Mouse (Mus musculus): ENCODE data around the gene Trp73. TPM values are rescaled to one million over a fixed set of nuclear protein-coding genes. Genes with fewer than 3 reads are reported as not detected.
A peak's percentile ranks its signal among the peaks of the same experiment; 100 is the strongest.

The Trp73 gene
- total RNA-seq, 2 experiments from 2014 or later: 0.48 to 0.95 TPM

- DNase-seq (ENCODE audit: low spot score in 2 of 2): peak in 1 of 2 experiments; percentile 51
- intact Hi-C loops (cut with DNase I): no loop called here
These were observed 127.7 kb downstream of the Trp73 start for GRCm38 (mm10) chr4:154012132-154012882.

GRCm38 (mm10) chr4:154011646-154012089 lies 128.3 kb downstream of the Trp73 start, which contains the start of gene Lrrc47:
Gene Lrrc47 (plus strand): TSS chr4:154011731.
- peak; percentile 79 to 86 for DNase-seq (ENCODE audit: low spot score in 2 of 2)
- intact Hi-C loops (cut with DNase I): loop anchor here (1.0 kb wide), 1 partner anchor 36 kb away; the partner anchor contains the start of genes Cep104 and Dffb

GRCm38 (mm10) chr4:154010907-154011645 lies 128.9 kb downstream of the Trp73 start:
- intact Hi-C loops (cut with DNase I): loop anchor here (1.0 kb wide), 1 partner anchor 36 kb away; the partner anchor contains the start of genes Cep104 and Dffb
- no peak for DNase-seq (ENCODE audit: low spot score in 2 of 2)

- DNase-seq (ENCODE audit: low spot score in 2 of 2): no peak
- intact Hi-C loops (cut with DNase I): no loop called here
These were observed 132.2 kb downstream of the Trp73 start for GRCm38 (mm10) chr4:154007759-154008158.

GRCm38 (mm10) chr4:154006264-154006663 lies 133.7 kb downstream of the Trp73 start:
- intact Hi-C loops (cut with DNase I): no loop called here
- DNase-seq (ENCODE audit: low spot score in 2 of 2): no peak

Other genes with a start within 250 kb of the Trp73 start
- 10 to 100 TPM; 22.1 to 23.2 TPM for gene A430005L14Rik, start 183.0 kb downstream of the Trp73 start, total RNA-seq (2021)
- gene Dffb, start 165.1 kb downstream of the Trp73 start, total RNA-seq (2021): 10 to 100 TPM; 12.6 to 13.3 TPM
- gene Cep104, start 165.0 kb downstream of the Trp73 start, total RNA-seq (2021): 10 to 100 TPM; 27.3 to 28.8 TPM
- gene Lrrc47, start 128.5 kb downstream of the Trp73 start, total RNA-seq (2021): 10 to 100 TPM; 48.9 to 49.8 TPM
- gene Smim1, start 114.0 kb downstream of the Trp73 start, total RNA-seq (2021): 1 to 10 TPM; 4.5 to 4.9 TPM
- under 1 TPM; 0.26 to 0.32 TPM for gene Ccdc27, start 97.5 kb downstream of the Trp73 start, total RNA-seq (2021)
- gene Wrap73, start 2.2 kb upstream of the Trp73 start, total RNA-seq (2021): 10 to 100 TPM; 28.1 to 28.7 TPM
- gene Tprgl, start 20.5 kb upstream of the Trp73 start, total RNA-seq (2021): 100 to 1,000 TPM; 144 to 149 TPM
- gene Megf6, start 30.5 kb upstream of the Trp73 start, total RNA-seq (2021): 10 to 100 TPM in 1 of 2 experiments, 1 to 10 TPM in 1; 8.4 to 11.2 TPM
- gene Arhgef16, start 161.5 kb upstream of the Trp73 start, total RNA-seq (2021): under 1 TPM; 0.13 to 0.49 TPM
- gene B230104I21Rik, start 195.9 kb upstream of the Trp73 start, total RNA-seq (2021): not detected

All from left cerebral cortex, postnatal 14 days (tissue).